Mouse (Mus musculus) liver, postnatal 0 days (tissue): ENCODE measurements at regions not wholly inside any gene's neighbourhood (a gene's known extent, or its start where the extent isn't known, plus 50 kb on each side); places are given as distances from the start of the nearest gene placed in this dataset.

Experiments
- CTCF ChIP-seq: sonication (generic); IDR thresholded peaks from 2 replicates; pipeline ENCODE4 v1.5.1; 2016; ENCODE audit warnings: antibody characterized with exemption, low read depth
- EP300 ChIP-seq: IDR thresholded peaks from 2 replicates; pipeline ENCODE4 v1.6.1; 2016; ENCODE audit warnings: antibody characterized with exemption, low read depth, mild to moderate bottlenecking

- TF ChIP-seq CTCF: no peak
- no peak for TF ChIP-seq EP300
Measured at GRCm38 (mm10) chr1:95075151-95075550, 238.3 kb upstream of the Fam174a start.
